Mouse (Mus musculus) G1E (cell line): ENCODE results near the gene Pgpep1l.

Experiments used
- CTCF ChIP-seq: IDR thresholded peaks from 2 replicates; pipeline ENCODE4 v1.5.1; 2012; ENCODE audit warnings: low read depth, low read length, inconsistent platforms, mixed read lengths
- POLR2AphosphoS5 ChIP-seq: IDR thresholded peaks from 2 replicates; pipeline ENCODE4 v1.6.1; 2012; ENCODE audit warnings: low read depth, low read length, inconsistent platforms; ENCODE audit not compliant: insufficient replicate concordance
- TAL1 ChIP-seq: conservative IDR thresholded peaks from 2 replicates; pipeline ENCODE4 v1.6.1; 2012; ENCODE audit warnings: low read depth, low read length, inconsistent platforms, mixed read lengths

- TF ChIP-seq CTCF (no peak), POLR2AphosphoS5 (no peak), TAL1 (no peak)
Observed at GRCm38 (mm10) chr7:68227621-68228020, 36.4 kb downstream of the Pgpep1l start.
